Mouse (Mus musculus) midbrain, embryonic 14.5 days (tissue): ENCODE results near the gene Mga. TPM values are rescaled to one million over a fixed set of nuclear protein-coding genes. Genes with fewer than 3 reads are reported as not detected.

Experiments
- ATAC-seq: fragments of 200-750 bp; cut with Nextera tagmentation; 2 replicates; pipeline ENCODE4 v1.8.0; 2017; ENCODE audit warnings: moderate number of reproducible peaks, moderate library complexity; ENCODE audit not compliant: low FRiP score, low TSS enrichment
- DNase-seq: peaks from one replicate; pipeline ENCODE4 v3.0.0-alpha.2; 2015
- H3K27ac ChIP-seq: fragments of 300-500 bp; sonication (generic); replicated peaks from 2 replicates; pipeline ENCODE4 v1.5.1; 2014; ENCODE audit warnings: mild to moderate bottlenecking, low read depth, low read length, moderate library complexity
- H3K27me3 ChIP-seq: fragments of 300-500 bp; sonication (generic); 2 replicates; pipeline ENCODE4 v1.6.1; 2014; ENCODE audit warnings: low read length, control low read depth, mixed read lengths; ENCODE audit not compliant: control insufficient read depth, insufficient read depth
- H3K36me3 ChIP-seq: fragments of 300-500 bp; sonication (generic); 2 replicates; pipeline ENCODE4 v1.6.1; 2014; ENCODE audit warnings: low read length, control low read depth; ENCODE audit not compliant: control insufficient read depth, insufficient read depth
- H3K4me1 ChIP-seq: fragments of 300-500 bp; sonication (generic); 2 replicates; pipeline ENCODE4 v1.6.1; 2014; ENCODE audit warnings: mild to moderate bottlenecking, antibody characterized with exemption, low read length, control low read depth; ENCODE audit not compliant: control insufficient read depth, insufficient read depth
- H3K4me2 ChIP-seq: fragments of 300-500 bp; sonication (generic); 2 replicates; pipeline ENCODE4 v1.6.1; 2014; ENCODE audit warnings: mild to moderate bottlenecking, low read length, moderate library complexity
- H3K4me3 ChIP-seq: fragments of 300-500 bp; sonication (generic); replicated peaks from 2 replicates; pipeline ENCODE4 v1.5.1; 2014; ENCODE audit warnings: low read depth, low read length
- H3K9ac ChIP-seq: fragments of 300-500 bp; sonication (generic); replicated peaks from 2 replicates; pipeline ENCODE4 v1.6.1; 2014; ENCODE audit warnings: mild to moderate bottlenecking, low read length, moderate library complexity
- H3K9me3 ChIP-seq: fragments of 300-500 bp; sonication (generic); 2 replicates; pipeline ENCODE4 v1.6.1; 2016; ENCODE audit warnings: low read length, control low read depth, mixed read lengths; ENCODE audit not compliant: control insufficient read depth
- WGBS: fragments of 180-500 bp; shearing (Covaris S2); extraction: QIAGEN DNeasy Blood & Tissue Kit; methylation state at CpG from one replicate; pipeline ENCODE4 v1.1.7; 2014; 5-methylcytosine and 5-hydroxymethylcytosine counted together
- polyA plus RNA-seq: library from polyadenylated mRNA; unstranded; fragments of >200 nt; fragmentation: Nextera tagmentation; extraction: Ambion mirVana; gene quantifications from 2 replicates; pipeline ENCODE4 v1.2.1, GENCODE M21; 2014

Mga gene
- polyA plus RNA-seq, 1 experiment from 2014 or later: 42.8 TPM

- DNase-seq (no peak), ATAC-seq (no peak)
- H3K27ac ChIP-seq: no peak overlapping the region
- H3K36me3 ChIP-seq: no peaks in the 10 kb centered on the region; the same call in 1 of the 2 replicates
- H3K9ac ChIP-seq: no peak overlapping the region
- no peak overlapping the region for H3K4me3 ChIP-seq
- no peaks in the 10 kb centered on the region for H3K4me1 ChIP-seq
- H3K27me3 ChIP-seq: no peaks in the 10 kb centered on the region
- WGBS: 51% methylated on average over 2 of the region's 2 CpGs
- no peaks in the 10 kb centered on the region for H3K9me3 ChIP-seq
- no peak overlapping the region for H3K4me2 ChIP-seq
Measured at GRCm38 (mm10) chr2:119993515-119993914, 96.5 kb downstream of the Mga start.

- DNase-seq: no peak
- Histone ChIP-seq H3K4me3 (no peak overlapping the region), H3K27ac (no peak overlapping the region; the same call in 1 of the 2 replicates), H3K4me2 (no peak overlapping the region), H3K9ac (no peak overlapping the region), H3K27me3 (no peaks in the 10 kb centered on the region), H3K4me1 (no peaks in the 10 kb centered on the region), H3K9me3 (no peaks in the 10 kb centered on the region), H3K36me3 (peaks cover 5% of the 10 kb centered on the region; the same call in 1 of the 2 replicates)
- no peak for ATAC-seq
- WGBS: 94% methylated on average over 6 of the region's 6 CpGs
Measured at GRCm38 (mm10) chr2:119994839-119995238, 97.8 kb downstream of the Mga start.

- DNase-seq: no peak
- peaks cover 5% of the 10 kb centered on the region for H3K36me3 ChIP-seq
- 71% methylated on average over 9 of the region's 9 CpGs for WGBS
- no peak overlapping the region for H3K4me2 ChIP-seq
- ATAC-seq: no peak
- no peaks in the 10 kb centered on the region for H3K4me1 ChIP-seq
- no peak overlapping the region for H3K9ac ChIP-seq
- no peaks in the 10 kb centered on the region for H3K27me3 ChIP-seq
- no peak overlapping the region for H3K4me3 ChIP-seq
- H3K27ac ChIP-seq: no peak overlapping the region; the same call in 1 of the 2 replicates
- no peaks in the 10 kb centered on the region for H3K9me3 ChIP-seq
Measured at GRCm38 (mm10) chr2:119995391-119996281, 98.6 kb downstream of the Mga start.

GRCm38 (mm10) chr2:119997354-119997753 is 100.3 kb downstream of the Mga start:
- Histone ChIP-seq H3K27me3 (no peaks in the 10 kb centered on the region), H3K9me3 (no peaks in the 10 kb centered on the region), H3K27ac (no peak overlapping the region), H3K4me2 (no peak overlapping the region), H3K36me3 (peaks cover 12% of the 10 kb centered on the region), H3K4me1 (no peaks in the 10 kb centered on the region), H3K4me3 (no peak overlapping the region), H3K9ac (no peak overlapping the region)
- 85% methylated on average over 4 of the region's 4 CpGs for WGBS
- no peak for ATAC-seq
- no peak for DNase-seq

GRCm38 (mm10) chr2:119999731-120000130 is 102.7 kb downstream of the Mga start:
- Histone ChIP-seq H3K4me1 (no peaks in the 10 kb centered on the region), H3K9me3 (no peaks in the 10 kb centered on the region), H3K36me3 (peaks cover 12% of the 10 kb centered on the region), H3K4me3 (no peak overlapping the region), H3K27me3 (no peaks in the 10 kb centered on the region), H3K4me2 (no peak overlapping the region), H3K27ac (no peak overlapping the region), H3K9ac (no peak overlapping the region)
- WGBS: 97% methylated on average over 2 of the region's 2 CpGs
- ATAC-seq (no peak), DNase-seq (no peak)

- no peak for ATAC-seq
- Histone ChIP-seq H3K27ac (no peak overlapping the region), H3K9me3 (no peaks in the 10 kb centered on the region), H3K4me1 (no peaks in the 10 kb centered on the region), H3K36me3 (peaks cover 16% of the 10 kb centered on the region), H3K4me2 (no peak overlapping the region), H3K9ac (no peak overlapping the region), H3K4me3 (no peak overlapping the region), H3K27me3 (no peaks in the 10 kb centered on the region)
- 87% methylated on average over 3 of the region's 3 CpGs for WGBS
- DNase-seq: no peak
Measured at GRCm38 (mm10) chr2:120000882-120001584, 104.0 kb downstream of the Mga start.

GRCm38 (mm10) chr2:120001956-120002355 is 104.9 kb downstream of the Mga start:
- Histone ChIP-seq H3K27ac (no peak overlapping the region), H3K4me2 (no peak overlapping the region), H3K4me3 (no peak overlapping the region), H3K9ac (no peak overlapping the region), H3K27me3 (no peaks in the 10 kb centered on the region), H3K4me1 (no peaks in the 10 kb centered on the region), H3K9me3 (no peaks in the 10 kb centered on the region), H3K36me3 (peaks cover 16% of the 10 kb centered on the region)
- no peak for DNase-seq
- no peak for ATAC-seq
- WGBS: 74% methylated on average over 4 of the region's 4 CpGs

- no peak for ATAC-seq
Measured at GRCm38 (mm10) chr2:120003970-120004369, 106.9 kb downstream of the Mga start.

More at GRCm38 (mm10) chr2:120003970-120004369, 106.9 kb downstream of the Mga start:
- Histone ChIP-seq H3K36me3 (peaks cover 11% of the 10 kb centered on the region), H3K9ac (no peak overlapping the region), H3K27me3 (no peaks in the 10 kb centered on the region), H3K4me1 (no peaks in the 10 kb centered on the region), H3K4me3 (no peak overlapping the region), H3K4me2 (no peak overlapping the region), H3K9me3 (no peaks in the 10 kb centered on the region), H3K27ac (no peak overlapping the region)
- DNase-seq: no peak
- WGBS: 84% methylated on average over 2 of the region's 2 CpGs
